Mouse (Mus musculus): ENCODE measurements around the gene Neil1.
A peak's percentile ranks its signal among the peaks of the same experiment; 100 is the strongest.

Gene Neil1

DNA sequence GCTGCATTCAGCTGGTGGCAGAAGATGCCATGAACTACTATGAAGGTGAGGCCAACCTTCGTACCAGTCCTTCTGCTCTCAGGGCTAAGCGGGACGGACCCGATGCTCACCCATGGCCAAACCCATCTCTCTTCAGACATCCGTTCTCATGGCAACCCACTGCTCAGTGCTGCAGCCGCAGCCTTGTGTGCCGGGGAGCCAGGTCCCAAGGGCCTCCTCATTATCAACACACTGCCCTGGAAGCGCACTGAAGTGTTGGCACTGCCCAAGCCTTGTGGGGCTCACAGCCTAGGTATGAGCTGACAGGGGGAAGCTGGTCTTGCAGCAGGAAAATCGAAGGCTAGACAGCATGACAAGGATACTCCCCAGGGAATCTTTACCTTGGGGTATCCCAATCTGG is 9.0 kb downstream of the Neil1 start:
- no peak for DNase-seq (ENCODE audit: low spot score)

DNA sequence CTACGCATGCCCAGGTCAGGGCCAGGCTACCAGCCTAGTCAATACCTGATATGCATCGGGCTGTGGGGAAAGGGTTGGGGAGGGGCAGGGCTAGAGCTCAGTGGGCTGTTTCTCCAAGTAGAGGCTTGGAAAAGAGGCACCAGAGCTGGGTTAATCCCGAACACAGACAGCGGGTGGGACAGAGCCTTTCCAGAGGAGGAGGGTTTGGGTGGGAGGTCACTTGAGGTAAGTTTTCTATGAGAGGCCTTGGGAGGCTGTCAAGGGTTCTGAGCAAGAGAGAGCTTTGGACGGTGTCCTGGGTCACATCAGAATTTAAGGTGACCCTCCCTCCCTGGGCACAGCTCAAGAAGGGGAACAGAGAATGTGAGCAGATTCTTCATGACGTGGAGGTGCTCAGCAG is 9.6 kb downstream of the Neil1 start:
- no peak for DNase-seq (ENCODE audit: low spot score)

- DNase-seq (ENCODE audit: low spot score) = no peak
Measured at GRCm38 (mm10) chr9:57137777-57138176, 10.3 kb downstream of the Neil1 start.

DNA sequence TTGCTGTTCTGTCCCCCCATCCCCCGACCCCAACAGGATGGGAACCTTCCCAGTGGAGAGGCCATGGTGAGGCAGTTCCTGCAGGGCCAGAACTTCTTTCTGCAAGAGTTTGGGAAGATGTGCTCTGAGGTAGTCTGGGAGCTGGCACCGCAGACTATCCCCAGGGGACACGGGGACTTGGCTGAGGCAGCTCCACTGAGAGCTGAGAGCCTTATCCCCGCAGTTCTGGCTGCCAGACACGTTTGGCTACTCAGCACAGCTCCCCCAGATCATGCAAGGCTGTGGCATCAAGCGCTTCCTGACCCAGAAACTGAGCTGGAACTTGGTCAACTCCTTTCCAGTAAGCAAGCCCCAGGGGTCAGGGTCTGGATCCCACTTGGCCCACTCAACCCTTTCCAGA is 10.9 kb downstream of the Neil1 start:
- DNase-seq (ENCODE audit: low spot score) = no peak

DNA sequence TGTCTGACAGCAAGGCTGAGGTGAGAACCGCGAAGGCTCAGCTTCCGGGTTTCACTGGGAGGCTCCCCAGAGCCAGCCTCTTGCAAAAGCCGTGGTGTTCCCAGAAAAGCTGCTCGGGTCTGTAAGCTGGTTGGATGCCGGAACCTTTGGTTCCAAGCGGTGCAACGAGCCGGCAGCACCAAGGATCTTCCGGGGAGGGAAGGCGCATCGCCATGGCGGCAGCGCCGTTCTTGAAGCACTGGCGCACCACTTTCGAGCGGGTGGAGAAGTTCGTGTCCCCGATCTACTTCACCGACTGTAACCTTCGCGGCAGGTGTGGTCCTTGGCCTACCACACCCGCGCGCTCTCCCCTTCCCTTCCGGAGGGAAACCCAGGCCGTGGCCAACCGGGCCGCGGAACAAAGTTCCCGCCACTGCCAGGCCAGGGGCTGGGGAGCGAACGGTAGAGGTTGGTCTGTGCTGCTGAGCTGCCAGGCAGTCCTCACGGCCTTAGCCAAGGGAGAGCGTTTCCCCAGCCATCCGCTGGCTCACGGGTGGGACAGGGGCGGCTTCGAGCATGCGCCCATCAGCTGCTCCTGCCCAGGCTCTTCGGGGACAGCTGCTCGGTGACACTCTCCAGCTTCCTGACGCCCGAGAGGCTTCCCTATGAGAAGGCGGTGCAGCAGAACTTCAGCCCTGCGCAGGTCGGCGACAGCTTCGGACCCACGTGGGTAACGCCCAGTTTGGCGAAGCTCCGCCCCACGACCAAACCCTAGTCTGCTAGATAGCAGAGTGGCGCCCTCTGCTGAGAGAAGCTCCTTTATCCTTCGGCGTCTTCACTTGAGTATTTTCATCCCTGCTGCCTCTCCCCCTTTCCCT is 17.3 kb downstream of the Neil1 start, which contains the start of gene Man2c1:
Gene Man2c1, plus strand, starts transcription at position 114 of the 857 bp plus-strand sequence.
- DNase-seq (ENCODE audit: low spot score) = peak; percentile 93

DNA sequence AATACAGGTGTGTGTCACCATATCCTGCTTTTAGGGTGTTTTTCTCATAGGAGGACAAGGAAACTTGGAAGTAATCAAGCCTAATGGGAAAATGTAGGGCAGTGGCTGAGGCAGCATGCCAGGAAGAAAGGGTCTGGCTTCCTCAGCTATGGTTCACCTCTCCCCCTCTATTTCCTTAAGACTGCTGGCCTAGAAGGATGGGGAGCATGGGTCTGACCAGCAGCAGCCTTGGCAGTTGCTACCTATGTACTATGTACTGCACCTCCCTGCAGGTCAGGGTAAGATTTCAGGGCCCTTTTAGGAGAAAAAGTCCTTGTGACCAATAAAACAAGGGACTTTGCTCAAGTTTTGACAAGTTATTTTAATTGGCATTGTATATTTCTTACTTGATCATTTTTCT is 18.5 kb downstream of the Neil1 start:
- DNase-seq (ENCODE audit: low spot score) = no peak

GRCm38 (mm10) chr9:57117261-57117755 is 30.8 kb downstream of the Neil1 start:
- DNase-seq (ENCODE audit: low spot score) = no peak

Measured in T-cell, adult 2 months (primary cell).